Mouse (Mus musculus): Measurements from ENCODE around the gene Mageb18. TPM values are rescaled to one million over a fixed set of nuclear protein-coding genes. Genes with fewer than 3 reads are reported as not detected.
"Not testable (repeated sequence)": the region's sequence is repeated elsewhere in the genome, so short reads cannot be mapped to it uniquely, and the experiment has no call there.

Mageb18 gene
- polyA plus RNA-seq (2015; fragmentation: Nextera tagmentation; extraction: Ambion mirVana): not detected in 2 replicates

DNA sequence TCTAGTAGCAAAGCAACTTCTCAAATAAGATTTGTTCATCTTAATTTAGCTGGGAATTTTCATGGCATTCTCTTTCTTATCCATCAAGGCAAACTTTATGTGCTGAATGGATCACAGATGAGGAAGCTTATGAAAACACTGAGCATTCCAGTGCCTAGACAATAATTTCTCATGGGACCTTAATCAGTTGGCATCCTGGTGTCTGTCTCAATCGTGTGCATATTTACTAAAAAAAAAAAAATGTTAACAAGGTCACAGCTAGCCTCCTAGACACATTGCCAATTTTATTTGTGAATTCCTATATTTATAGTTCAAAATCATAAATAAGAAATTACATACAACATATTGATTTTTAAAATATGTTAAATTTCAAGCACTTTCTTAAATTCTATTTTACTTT lies at the start of gene Mageb18:
Gene Mageb18 (minus strand): TSS at position 101 of the 400 bp plus-strand sequence.
- Histone ChIP-seq H3K9me3 (no peaks in the 10 kb centered on the region), H3K27ac (replicated peaks) (no peak within 1 kb of the TSS), H3K36me3 (no peaks in the 10 kb centered on the region), H3K27me3 (replicated peaks) (no peaks in the 10 kb centered on the region), H3K9ac (no peak within 1 kb of the TSS), H3K4me1 (no peaks in the 10 kb centered on the region), H3K4me2 (no peak within 1 kb of the TSS), H3K4me3 (no peak within 1 kb of the TSS)
- no peak for ATAC-seq (ENCODE audit: extremely low read depth, insufficient number of reproducible peaks, low FRiP score, low TSS enrichment)
- WGBS: 55% methylated on average over 1 of the region's 1 CpGs

DNA sequence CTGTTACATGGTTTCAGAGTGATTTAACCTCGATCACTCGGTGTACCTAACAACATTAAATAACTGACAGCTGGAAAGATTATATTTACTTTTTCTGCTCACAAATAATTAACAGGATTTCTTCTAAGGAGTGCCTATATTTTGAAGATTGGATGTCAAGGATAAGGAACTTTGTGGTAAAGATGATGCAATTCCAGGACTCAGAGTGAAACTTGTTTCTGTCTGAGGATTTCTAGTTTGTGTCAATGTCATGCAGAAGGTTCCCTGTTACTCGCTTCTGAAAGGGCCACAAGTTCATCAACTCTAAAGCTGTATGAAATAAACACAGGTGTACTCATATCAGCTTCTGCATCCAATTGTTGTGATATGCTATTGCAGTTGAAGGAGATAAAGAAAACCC lies 13.4 kb upstream of the Mageb18 start:
- Histone ChIP-seq H3K27ac (replicated peaks) (no peak overlapping the region), H3K36me3 (no peaks in the 10 kb centered on the region), H3K4me3 (no peak overlapping the region), H3K4me1 (no peaks in the 10 kb centered on the region), H3K4me2 (no peak overlapping the region), H3K9me3 (no peaks in the 10 kb centered on the region), H3K27me3 (replicated peaks) (no peaks in the 10 kb centered on the region), H3K9ac (no peak overlapping the region)
- ATAC-seq (ENCODE audit: extremely low read depth, insufficient number of reproducible peaks, low FRiP score, low TSS enrichment): no peak
- whole genome bisulfite sequencing: 58% methylated on average over 3 of the region's 3 CpGs

DNA sequence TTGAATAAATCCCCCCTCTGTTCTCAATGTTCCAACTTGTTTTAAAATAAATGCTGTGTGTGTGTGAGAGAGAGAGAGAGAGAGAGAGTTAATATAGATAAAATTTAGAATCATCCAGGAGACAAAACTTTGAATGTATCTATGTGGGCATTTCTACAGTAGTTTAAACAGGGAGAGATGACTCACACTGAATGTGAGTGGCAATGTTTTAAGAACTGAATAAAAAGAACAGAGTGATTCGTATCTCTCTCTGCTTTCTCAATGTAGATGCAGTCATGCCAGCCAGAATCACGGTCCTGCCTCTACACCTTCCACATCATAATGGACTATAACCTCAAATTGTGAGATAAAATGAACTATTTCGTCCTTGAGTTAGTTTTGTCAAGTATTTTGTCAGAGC lies 11.1 kb upstream of the Mageb18 start:
- Histone ChIP-seq H3K27me3 (replicated peaks) (no peaks in the 10 kb centered on the region), H3K4me1 (no peaks in the 10 kb centered on the region), H3K27ac (replicated peaks) (no peak overlapping the region), H3K4me3 (no peak overlapping the region), H3K36me3 (no peaks in the 10 kb centered on the region), H3K9ac (no peak overlapping the region), H3K4me2 (no peak overlapping the region), H3K9me3 (no peaks in the 10 kb centered on the region)
- ATAC-seq (ENCODE audit: extremely low read depth, insufficient number of reproducible peaks, low FRiP score, low TSS enrichment): no peak
- 55% methylated on average over 3 of the region's 3 CpGs for WGBS

DNA sequence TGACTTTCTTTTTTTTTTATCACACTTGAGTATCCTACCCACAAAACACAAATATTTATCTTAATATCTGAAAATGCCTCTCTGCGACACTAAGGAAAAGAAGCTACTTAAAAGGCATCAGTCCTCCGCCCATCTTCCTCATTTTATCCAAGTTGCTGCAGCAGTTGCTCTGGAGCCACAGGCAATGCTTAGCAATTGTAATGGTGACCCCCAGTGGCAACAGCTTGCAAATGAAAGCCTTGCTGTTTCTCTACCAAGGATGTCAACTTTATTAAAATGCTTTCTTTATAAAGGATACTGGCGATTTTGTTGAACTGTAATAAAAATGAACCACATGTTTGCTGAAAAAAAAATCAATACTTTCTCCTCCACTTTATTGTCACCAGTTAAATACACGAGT lies 2.0 kb downstream of the Mageb18 start:
- Histone ChIP-seq H3K9ac (no peak overlapping the region), H3K27me3 (replicated peaks) (no peaks in the 10 kb centered on the region), H3K27ac (replicated peaks) (no peak overlapping the region), H3K4me3 (no peak overlapping the region), H3K4me1 (no peaks in the 10 kb centered on the region), H3K9me3 (no peaks in the 10 kb centered on the region), H3K36me3 (no peaks in the 10 kb centered on the region), H3K4me2 (no peak overlapping the region)
- ATAC-seq (ENCODE audit: extremely low read depth, insufficient number of reproducible peaks, low FRiP score, low TSS enrichment): no peak
- 39% methylated on average over 4 of the region's 4 CpGs for WGBS

DNA sequence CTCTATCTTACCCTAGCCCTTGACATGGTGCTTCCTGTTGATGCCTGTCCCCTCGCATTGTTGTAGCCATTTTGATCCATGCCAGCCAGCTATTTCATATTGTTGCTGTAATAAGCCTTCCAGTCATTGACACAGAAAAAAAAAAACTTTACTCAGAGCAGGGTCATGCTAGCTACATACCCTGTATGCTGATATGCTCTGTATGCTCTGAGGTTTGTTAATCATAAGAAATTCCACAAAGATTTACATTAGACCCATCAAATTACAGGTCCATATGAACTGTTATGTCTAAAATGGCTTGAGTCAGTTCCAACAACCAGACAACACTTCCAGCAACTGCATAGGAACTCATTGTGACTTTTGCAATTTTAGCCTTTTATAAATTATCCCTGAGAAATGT lies 71.5 kb downstream of the Mageb18 start:
- no peak overlapping the region for H3K27ac ChIP-seq (replicated peaks)
- no peak overlapping the region for H3K4me2 ChIP-seq
- H3K36me3 ChIP-seq: no peaks in the 10 kb centered on the region
- ATAC-seq (ENCODE audit: extremely low read depth, insufficient number of reproducible peaks, low FRiP score, low TSS enrichment): no peak
- H3K4me3 ChIP-seq: no peak overlapping the region
- H3K9ac ChIP-seq: no peak overlapping the region
- WGBS: 73% methylated on average over 1 of the region's 1 CpGs
- H3K4me1 ChIP-seq: no peaks in the 10 kb centered on the region
- no peaks in the 10 kb centered on the region; the same call in 1 of the 2 replicates for H3K9me3 ChIP-seq
- no peaks in the 10 kb centered on the region for H3K27me3 ChIP-seq (replicated peaks)

DNA sequence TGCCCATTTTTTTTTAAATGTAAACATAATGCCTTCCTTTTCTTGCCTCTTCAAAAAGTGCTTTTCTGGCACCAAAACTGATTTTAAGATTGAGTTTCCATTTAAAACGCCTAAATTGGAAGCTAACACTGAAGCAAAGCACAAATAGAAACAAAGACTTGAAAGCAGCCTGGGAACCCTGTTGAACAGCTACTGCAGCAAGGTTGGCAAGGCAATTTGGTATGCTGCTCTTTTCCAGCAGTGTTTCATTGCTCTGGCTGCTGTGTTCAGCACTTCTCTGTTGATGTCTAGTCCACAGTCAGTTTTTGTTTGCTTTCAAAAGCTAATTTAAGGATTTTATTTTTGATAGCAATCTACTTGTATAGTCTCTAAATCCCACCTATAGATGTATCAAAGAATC lies 101.1 kb downstream of the Mageb18 start:
- ATAC-seq (ENCODE audit: extremely low read depth, insufficient number of reproducible peaks, low FRiP score, low TSS enrichment): no peak
- Histone ChIP-seq H3K36me3 (no peaks in the 10 kb centered on the region), H3K27ac (replicated peaks) (no peak overlapping the region), H3K9ac (no peak overlapping the region), H3K4me2 (no peak overlapping the region), H3K4me3 (no peak overlapping the region), H3K27me3 (replicated peaks) (no peaks in the 10 kb centered on the region), H3K9me3 (no peaks in the 10 kb centered on the region), H3K4me1 (no peaks in the 10 kb centered on the region)
- 42% methylated on average over 1 of the region's 1 CpGs for WGBS

DNA sequence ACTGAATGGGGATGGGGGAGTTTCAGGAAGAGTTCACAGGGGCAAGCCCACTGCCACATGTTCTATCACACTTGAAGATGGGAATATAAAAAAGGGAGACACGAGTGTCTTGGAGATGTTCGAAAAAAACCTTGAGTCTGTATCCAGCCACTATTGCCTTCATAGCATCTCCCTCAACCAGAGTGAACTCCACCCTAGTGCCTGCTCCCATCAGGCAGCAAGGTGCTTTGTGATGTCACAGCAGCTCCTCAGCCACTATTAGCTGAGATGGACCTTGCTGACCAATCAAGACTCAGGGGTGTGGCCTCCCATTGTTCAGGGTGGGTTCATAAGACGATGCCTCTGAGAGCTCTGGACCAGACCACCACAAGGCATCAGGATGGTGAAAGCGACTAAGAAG lies 109.7 kb downstream of the Mageb18 start, which contains the start of gene Gm5941:
Gene Gm5941 (plus strand): TSS at position 301 of the 400 bp plus-strand sequence.
- not testable (repeated sequence) for H3K36me3 ChIP-seq; H3K4me1 ChIP-seq; H3K27me3 ChIP-seq (replicated peaks); H3K9ac ChIP-seq; ATAC-seq (ENCODE audit: extremely low read depth, insufficient number of reproducible peaks, low FRiP score, low TSS enrichment); H3K4me3 ChIP-seq; H3K4me2 ChIP-seq; H3K27ac ChIP-seq (replicated peaks); H3K9me3 ChIP-seq
- WGBS: 82% methylated on average over 4 of the region's 4 CpGs

DNA sequence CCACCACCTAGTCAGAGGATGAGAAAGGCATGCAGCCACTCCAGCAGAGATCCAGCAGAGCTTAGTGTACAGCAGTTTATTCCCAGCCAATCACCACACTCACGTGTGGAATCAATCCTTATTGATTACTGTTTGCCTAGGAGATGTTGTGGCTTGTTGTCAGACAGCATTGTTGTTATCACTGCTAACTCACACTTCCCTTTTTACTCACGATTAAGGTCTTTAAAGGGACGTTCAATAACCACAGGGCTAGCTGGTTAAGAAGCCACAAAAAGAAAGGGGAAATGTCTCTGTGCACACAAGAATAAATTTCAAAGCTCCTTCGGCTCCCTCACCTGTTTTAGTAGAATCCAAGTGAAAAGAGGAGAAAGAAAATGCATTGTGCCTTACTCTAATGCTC lies 134.6 kb downstream of the Mageb18 start:
- 55% methylated on average over 4 of the region's 4 CpGs for WGBS
- no peaks in the 10 kb centered on the region for H3K9me3 ChIP-seq
- ATAC-seq (ENCODE audit: extremely low read depth, insufficient number of reproducible peaks, low FRiP score, low TSS enrichment): no peak
- no peaks in the 10 kb centered on the region for H3K4me1 ChIP-seq
- H3K36me3 ChIP-seq: no peaks in the 10 kb centered on the region
- no peaks in the 10 kb centered on the region for H3K27me3 ChIP-seq (replicated peaks)
- H3K4me3 ChIP-seq: no peak overlapping the region
- no peak overlapping the region for H3K4me2 ChIP-seq
- H3K27ac ChIP-seq (replicated peaks): no peak overlapping the region
- H3K9ac ChIP-seq: no peak overlapping the region

DNA sequence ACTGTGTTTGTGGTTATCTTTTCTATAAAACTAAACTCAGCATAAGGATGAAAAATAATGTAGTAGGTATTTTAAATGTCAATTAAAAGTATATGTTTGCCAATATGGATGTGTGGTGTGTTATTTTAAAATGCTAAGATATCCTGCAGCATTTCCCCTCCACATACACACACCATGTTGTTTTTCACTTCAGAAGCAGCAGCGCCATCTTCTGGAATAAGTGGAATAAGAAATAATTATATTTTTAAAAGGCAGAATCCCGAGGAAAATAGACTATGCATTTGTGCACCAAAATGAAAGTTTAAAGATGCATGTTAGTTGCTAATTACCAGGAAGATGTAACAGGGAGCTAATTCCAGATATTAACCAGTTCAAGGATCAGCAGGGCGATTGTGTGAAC lies 138.9 kb downstream of the Mageb18 start:
- WGBS: 24% methylated on average over 3 of the region's 3 CpGs
- Histone ChIP-seq H3K27ac (replicated peaks) (no peak overlapping the region), H3K27me3 (replicated peaks) (no peaks in the 10 kb centered on the region), H3K9me3 (no peaks in the 10 kb centered on the region), H3K9ac (no peak overlapping the region), H3K36me3 (no peaks in the 10 kb centered on the region), H3K4me1 (no peaks in the 10 kb centered on the region), H3K4me2 (no peak overlapping the region), H3K4me3 (no peak overlapping the region)
- ATAC-seq (ENCODE audit: extremely low read depth, insufficient number of reproducible peaks, low FRiP score, low TSS enrichment): no peak

DNA sequence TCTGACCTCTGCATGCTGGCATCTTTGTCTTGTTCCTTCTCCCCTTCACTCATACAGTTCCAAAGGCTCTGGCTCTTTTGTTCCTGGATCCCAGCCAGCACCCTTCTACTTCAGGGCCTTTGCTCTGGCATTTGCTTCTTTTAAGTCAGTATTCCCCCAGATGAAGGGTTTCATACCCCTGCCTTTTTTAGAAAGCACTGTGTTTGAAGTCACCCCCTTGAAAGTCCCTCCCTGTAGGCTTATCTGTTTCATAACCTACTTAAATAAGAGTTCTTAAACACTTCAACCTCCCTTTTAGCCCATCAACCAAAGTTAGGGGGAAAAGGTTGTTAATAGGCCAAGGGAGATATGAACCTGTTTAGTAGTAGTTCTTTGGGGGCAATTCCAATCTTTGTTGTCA lies 212.0 kb downstream of the Mageb18 start:
- no peaks in the 10 kb centered on the region for H3K4me1 ChIP-seq
- H3K36me3 ChIP-seq: no peaks in the 10 kb centered on the region
- no peak overlapping the region for H3K4me3 ChIP-seq
- H3K27me3 ChIP-seq (replicated peaks): no peaks in the 10 kb centered on the region
- no peak overlapping the region for H3K4me2 ChIP-seq
- H3K27ac ChIP-seq (replicated peaks): no peak overlapping the region
- ATAC-seq (ENCODE audit: extremely low read depth, insufficient number of reproducible peaks, low FRiP score, low TSS enrichment): no peak
- H3K9ac ChIP-seq: no peak overlapping the region
- H3K9me3 ChIP-seq: no peaks in the 10 kb centered on the region

DNA sequence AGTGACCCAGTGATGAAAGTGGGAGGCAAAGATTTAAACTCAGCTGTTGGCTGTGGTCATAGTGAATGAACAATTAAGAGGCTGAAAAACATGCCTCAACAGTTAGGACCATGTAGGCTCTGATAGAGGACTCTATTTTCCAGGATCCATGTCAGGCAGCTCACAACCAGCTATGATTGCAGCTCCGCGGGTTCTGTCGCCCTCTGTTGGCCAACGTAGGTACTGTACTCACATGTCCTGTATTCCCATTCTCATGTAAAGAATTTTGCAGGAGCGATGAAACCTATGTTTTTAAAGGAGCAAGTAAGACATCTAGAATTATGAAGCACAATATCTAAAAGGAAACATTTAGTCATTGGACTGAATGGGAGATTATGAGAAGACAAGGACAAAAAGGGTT lies 256.4 kb downstream of the Mageb18 start:
- H3K4me1 ChIP-seq: no peaks in the 10 kb centered on the region
- H3K36me3 ChIP-seq: no peaks in the 10 kb centered on the region
- 16% methylated on average over 5 of the region's 5 CpGs for WGBS
- H3K9ac ChIP-seq: no peak overlapping the region
- H3K9me3 ChIP-seq: no peaks in the 10 kb centered on the region
- H3K27me3 ChIP-seq (replicated peaks): no peaks in the 10 kb centered on the region
- no peak overlapping the region for H3K4me3 ChIP-seq
- no peak overlapping the region for H3K4me2 ChIP-seq
- no peak for ATAC-seq (ENCODE audit: extremely low read depth, insufficient number of reproducible peaks, low FRiP score, low TSS enrichment)
- no peak overlapping the region for H3K27ac ChIP-seq (replicated peaks)

DNA sequence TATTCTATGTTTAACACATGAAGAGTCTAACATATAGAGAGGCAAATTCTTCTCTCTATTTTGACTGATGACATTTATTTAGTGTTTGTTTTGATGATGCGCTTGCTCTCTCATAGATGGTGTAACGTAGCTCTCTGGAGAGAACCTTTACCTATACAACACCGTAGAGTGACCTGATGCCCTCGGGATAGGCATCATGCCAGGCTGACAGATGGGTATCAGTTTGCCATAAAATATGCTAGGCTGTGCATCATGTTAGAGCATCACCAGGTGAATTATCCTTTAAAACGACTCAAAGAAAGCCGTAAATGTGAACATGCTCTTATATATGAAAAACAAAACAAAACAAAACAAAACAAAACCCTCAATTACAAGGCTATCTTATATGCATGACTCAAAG lies 258.5 kb downstream of the Mageb18 start:
- Histone ChIP-seq H3K27ac (replicated peaks) (no peak overlapping the region), H3K36me3 (no peaks in the 10 kb centered on the region), H3K27me3 (replicated peaks) (no peaks in the 10 kb centered on the region), H3K4me3 (no peak overlapping the region), H3K9me3 (no peaks in the 10 kb centered on the region), H3K4me1 (no peaks in the 10 kb centered on the region), H3K4me2 (no peak overlapping the region), H3K9ac (no peak overlapping the region)
- no peak for ATAC-seq (ENCODE audit: extremely low read depth, insufficient number of reproducible peaks, low FRiP score, low TSS enrichment)
- 85% methylated on average over 6 of the region's 6 CpGs for WGBS
